Mouse (Mus musculus) liver, embryonic 14.5 days (tissue): Measurements from ENCODE around the gene Galntl6.

Experiments used
- CTCF ChIP-seq: IDR thresholded peaks from 2 replicates; pipeline ENCODE4 v1.5.1; 2016; ENCODE audit warnings: antibody characterized with exemption, low read depth, control low read depth
- EP300 ChIP-seq: IDR thresholded peaks from 2 replicates; pipeline ENCODE4 v1.6.1; 2016; ENCODE audit warnings: antibody characterized with exemption, low read depth

GRCm38 (mm10) chr8:57888831-57889230 is 1023.6 kb downstream of the Galntl6 start:
- TF ChIP-seq CTCF = no peak
- TF ChIP-seq EP300 = no peak
